Mouse (Mus musculus): ENCODE data around the gene Rtl1.

The Rtl1 gene

DNA sequence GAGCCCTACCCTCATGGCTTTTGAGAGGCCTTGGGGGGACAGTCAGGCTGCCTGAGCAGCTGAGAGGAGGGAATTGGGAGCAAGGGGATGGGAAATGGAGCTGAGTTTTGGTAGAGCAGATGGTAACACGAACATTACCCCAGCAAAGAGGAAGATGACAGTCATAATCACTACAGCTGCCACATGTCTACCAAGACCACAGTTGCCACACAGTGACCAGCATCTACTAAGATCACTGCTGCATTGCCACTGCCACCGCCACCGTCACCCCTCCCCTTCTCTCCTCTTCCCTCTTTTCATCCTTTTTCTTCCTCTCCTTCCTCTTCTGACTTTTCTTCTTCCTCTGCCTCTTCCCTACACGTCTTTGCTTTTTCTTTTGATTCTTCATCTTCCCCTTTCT, 27.9 kb downstream of the Rtl1 start:
- DNase-seq (ENCODE audit: low spot score): no peak

- DNase-seq (ENCODE audit: low spot score): no peak
Observed at GRCm38 (mm10) chr12:109560111-109560695, 39.9 kb downstream of the Rtl1 start.

GRCm38 (mm10) chr12:109558891-109559487, 41.1 kb downstream of the Rtl1 start:
- no peak for DNase-seq (ENCODE audit: low spot score)

DNA sequence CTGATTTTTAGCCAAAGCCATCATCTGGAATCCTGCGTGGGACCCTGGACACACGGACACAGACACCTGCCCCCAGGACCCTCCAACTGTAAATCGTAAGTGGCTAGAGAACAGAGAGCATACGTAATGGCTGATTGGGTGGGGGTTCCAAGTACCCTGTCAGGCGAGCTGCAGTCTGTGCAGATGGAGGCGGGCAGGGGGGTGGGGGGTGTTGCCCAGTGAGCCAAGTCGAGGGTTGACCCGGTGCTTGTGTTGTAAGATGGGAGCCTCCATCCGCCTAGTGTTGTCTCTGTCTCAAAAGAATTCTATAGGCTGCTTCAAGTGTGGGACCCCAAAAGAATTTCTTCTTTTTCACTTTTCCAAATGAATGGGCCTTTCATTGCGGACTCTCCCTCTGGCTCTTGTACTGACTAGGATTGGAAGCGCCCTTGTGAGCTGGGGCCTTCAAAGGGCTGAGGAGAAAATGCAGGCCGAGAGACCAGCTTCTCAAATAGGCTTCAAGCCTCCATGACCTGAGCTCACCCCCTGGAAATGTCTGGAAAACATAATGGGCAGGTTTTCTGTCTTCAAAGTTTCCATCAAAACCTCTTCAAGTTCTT, 41.8 kb downstream of the Rtl1 start:
- DNase-seq (ENCODE audit: low spot score): no peak

GRCm38 (mm10) chr12:109555837-109556409, 44.2 kb downstream of the Rtl1 start:
- no peak for DNase-seq (ENCODE audit: low spot score)

DNA sequence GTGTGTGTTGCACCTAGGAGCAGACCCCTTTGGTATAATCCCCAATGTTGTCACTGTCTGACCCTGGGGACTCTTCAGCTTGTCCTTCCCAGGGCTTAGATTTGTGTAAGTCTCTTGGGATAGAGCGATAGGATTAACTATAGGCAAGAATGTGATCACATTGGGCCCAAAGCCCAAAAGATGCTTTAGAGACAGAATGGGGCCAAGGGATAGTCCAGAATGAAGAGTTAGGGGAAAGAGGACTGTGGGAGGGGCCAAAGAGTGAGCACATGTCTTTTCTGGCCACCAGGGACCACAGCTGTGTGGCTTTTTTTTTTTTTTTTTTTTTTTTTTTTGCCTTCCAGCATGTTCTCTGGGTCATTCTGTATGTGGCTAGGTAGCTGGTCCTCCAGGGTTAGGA, 46.6 kb downstream of the Rtl1 start:
- DNase-seq (ENCODE audit: low spot score): no peak

DNA sequence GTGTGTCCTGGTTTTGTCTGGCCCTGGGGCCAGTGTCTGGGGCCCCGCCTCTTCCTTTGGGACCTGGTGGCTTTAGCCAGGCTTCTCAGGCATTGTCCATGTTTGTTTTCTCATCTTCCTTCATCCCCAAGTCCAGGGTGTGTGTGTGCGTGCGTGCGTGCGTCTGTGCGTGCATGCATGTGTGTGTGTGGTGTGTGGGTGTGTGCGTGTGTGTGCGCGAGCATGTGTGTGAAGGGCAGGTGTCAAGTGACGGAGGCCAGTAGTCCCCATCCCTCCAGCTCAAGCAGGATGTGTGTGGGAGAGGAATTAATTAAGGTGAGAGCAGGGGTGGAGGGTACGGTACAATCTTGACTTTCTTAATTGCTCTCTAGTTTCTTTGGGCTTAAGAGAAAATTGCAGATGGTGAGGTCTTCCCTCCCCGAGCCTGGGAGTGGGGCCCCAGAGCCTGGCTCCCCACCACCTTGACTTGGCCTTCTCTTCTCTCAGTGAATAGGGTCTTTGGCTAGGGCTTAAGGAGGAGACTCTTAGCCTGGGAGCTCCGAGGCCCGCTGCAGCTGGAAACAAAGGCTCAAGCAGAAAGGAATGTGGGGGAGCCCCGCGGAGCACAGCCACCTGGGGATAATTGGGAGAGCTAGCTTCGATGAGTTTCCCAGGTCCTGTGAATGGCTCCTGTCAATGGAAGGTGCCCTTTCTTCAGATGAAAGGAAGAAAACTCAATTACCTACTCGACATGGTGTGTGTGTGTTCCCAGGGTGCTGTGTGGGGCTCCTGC, 47.2 kb downstream of the Rtl1 start:
- DNase-seq (ENCODE audit: low spot score): no peak

- DNase-seq (ENCODE audit: low spot score): no peak
Observed at GRCm38 (mm10) chr12:109551771-109552170, 48.4 kb downstream of the Rtl1 start.

DNA sequence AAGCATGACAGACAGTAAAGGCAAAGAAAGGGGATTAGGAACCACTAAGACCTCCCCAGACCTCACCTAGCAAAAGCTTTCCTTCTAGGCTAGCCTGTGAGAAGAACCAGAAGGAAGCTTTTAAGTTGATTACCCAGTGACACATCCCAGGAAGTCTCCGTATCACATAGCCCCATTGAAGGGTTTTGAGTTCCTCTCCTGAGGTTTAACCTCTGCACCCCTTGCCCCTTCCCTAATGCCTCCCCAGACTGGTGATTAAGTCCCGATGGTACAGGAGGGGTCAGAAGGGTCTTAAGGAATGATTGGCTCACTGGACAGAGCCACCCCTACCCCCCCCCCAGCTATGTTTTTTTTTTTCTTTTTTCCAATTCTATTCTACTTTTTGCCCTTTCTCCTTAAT, 53.0 kb downstream of the Rtl1 start:
- DNase-seq (ENCODE audit: low spot score): no peak

- no peak for DNase-seq (ENCODE audit: low spot score)
Observed at GRCm38 (mm10) chr12:109545875-109546732, 54.0 kb downstream of the Rtl1 start.

- no peak for DNase-seq (ENCODE audit: low spot score)
Observed at GRCm38 (mm10) chr12:109543281-109543923, 56.7 kb downstream of the Rtl1 start.

DNA sequence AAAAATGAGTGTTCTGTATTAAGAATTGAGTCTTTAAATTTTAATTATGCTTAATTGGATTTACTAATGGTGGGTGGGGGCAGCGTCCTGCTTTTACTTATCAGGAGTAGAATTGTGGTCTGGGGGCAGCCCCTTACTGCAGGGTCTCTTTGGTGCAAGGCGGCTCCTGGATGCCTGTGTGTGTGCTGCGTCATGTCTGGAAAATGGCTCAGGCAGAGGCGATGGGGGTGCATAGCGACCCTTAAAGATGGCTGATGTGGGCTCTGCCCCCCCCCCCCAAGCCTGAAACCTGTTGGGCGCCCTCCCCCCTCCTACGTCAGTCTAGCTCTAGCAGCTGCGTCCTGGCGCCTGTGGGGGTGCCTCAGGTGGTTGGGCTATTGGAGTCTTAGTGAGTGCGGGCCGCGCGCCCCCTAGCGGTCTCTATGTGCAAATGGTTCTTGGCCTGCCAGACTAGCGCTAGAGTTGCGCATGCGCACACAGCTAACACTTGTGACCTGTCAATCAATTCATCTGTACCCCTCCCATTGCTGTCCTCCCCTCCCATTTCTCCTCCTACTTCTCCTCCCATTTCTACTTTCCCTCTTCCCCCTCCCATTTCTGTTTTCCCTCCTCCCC, 57.4 kb downstream of the Rtl1 start:
- no peak for DNase-seq (ENCODE audit: low spot score)

DNA sequence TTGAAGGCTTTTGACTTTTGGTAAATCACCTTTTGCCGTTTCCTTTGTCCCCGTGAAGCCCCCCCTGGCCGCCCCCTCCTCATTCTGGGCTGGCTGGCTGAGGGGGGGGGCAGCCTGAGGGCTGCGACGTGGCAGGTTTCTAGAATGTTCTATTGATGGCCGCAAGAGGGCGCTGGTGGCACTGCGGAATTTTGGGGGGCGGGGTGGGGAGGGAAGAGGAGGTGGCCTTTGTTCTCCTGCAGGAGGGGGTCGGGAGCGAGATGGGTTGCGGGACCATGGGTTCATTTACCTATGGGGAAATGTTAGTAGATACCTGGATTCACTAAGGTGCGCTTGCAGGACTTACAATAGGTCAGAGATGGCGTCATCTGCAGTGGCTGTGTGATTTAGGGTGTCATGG, 58.1 kb downstream of the Rtl1 start:
- DNase-seq (ENCODE audit: low spot score): no peak

GRCm38 (mm10) chr12:109541540-109541899, 58.6 kb downstream of the Rtl1 start:
- DNase-seq (ENCODE audit: low spot score): no peak

DNA sequence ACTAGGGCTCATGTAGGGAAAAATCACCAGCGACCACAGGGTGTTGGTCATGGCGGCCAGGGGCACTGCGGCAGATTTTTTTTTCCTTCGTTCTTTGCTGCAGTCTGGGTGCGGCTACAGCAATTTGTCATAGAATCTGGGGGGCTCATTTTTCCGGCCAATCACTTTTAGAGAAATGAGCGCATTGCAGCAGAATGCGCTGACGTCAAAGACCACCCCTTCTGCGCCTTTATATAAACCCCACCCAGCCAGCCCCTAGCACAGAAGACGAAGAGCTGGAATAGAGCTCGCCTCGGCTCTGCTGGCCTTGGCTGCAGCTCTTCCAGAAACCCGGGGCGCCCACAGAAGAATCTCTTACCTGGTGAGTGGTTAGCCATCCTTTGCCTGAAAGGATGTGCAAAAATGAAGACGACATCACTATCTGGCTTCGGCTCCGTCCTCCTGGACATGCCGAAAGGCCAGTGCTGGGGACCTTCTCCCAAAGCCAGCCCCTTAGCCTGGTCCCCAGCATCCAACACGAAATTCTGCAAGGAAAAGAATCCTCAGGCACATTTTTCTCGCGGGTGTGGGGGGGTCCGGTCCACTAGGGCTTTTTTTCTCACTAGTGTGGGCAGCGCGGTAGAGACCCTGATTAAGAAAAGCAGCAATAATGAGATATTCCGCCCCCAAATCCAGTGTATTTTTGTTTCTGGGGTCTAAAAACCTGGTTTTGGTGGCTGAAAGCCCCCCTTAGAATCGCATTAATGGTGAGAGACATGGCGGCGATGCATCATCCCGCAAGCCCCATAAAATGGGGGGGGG, 59.2 kb downstream of the Rtl1 start:
- DNase-seq (ENCODE audit: low spot score): no peak

- no peak for DNase-seq (ENCODE audit: low spot score)
Observed at GRCm38 (mm10) chr12:109539950-109540349, 60.2 kb downstream of the Rtl1 start.

All from ovary, postnatal 10 days (tissue).